Mouse (Mus musculus): ENCODE results near the gene Limd1. TPM values are rescaled to one million over a fixed set of nuclear protein-coding genes. Genes with fewer than 3 reads are reported as not detected.

The Limd1 gene
- total RNA-seq, 2 experiments from 2014 or later, result 31.5 to 41.1 TPM

DNA sequence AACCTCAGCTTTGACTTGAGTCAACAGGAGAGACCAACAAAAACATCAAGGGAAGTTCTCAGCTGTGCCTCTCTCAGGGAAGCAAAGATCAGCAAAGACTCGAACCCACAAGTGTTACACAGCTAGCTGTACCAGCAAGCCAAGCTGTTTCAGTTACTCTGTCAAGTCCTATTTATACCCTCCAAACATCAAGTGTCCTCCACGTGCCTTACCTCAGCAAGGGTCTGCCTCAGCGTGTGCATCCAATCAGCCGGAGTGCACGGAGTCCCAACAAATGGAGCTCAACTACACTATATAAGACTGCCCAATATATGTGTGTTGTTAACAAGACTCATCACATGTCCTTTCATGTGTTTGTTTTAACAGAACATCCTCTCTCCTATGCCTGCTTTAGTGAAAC lies 48.0 kb downstream of the Limd1 start:
- TF ChIP-seq CTCF (IDR thresholded peaks at IDR 0.05), result no peak
- intact Hi-C loops (cut with DNase I), result loop anchor here (10.0 kb wide), 1 partner anchor 162 kb away; the partner anchor contains the start of gene Lars2
- H3K27ac ChIP-seq, result peak overlapping the region; percentile 93
- no peak for DNase-seq
- no peak overlapping the region for H3K4me3 ChIP-seq

DNA sequence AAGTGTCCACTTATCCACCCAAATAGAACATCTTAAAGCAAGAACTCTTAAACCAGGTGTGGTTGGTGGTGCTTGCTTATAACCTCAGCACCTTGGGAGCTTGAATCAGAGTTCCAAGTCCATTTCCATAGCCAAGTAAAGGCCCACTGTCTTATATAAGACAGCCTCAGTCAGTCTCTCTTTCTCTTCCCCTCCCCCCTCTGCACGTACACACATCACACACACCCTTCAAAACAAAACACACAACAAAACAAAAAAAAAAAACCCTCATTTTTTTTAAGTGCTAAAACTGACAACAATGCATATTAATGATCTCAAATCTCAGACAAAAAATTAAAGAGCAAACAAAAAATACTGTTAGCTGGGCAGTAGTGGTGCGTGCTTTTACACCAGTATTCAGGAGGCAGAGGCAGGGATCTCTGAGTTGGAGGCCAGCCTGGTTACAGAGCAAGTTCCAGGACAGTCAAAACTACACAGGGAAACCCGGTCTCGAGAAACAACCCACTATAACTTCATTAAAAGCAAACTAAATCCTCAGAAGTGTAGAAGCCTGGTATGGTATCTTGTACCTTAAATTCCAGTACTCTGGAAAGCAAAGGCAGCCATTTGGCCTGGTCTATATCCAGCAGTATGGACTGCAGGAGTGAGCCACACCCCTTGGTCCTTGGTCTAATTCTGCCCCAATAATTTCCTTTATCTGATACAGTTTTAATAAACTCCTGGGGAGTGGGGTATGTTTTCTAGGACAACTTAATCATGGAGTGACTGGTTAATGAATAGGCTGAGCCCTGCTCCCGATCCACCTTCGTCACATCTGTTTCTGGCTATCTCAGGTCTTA lies 49.8 kb downstream of the Limd1 start:
- intact Hi-C loops (cut with DNase I), result loop anchor here (10.0 kb wide), 1 partner anchor 164 kb away; the partner anchor contains the start of gene Lars2

DNA sequence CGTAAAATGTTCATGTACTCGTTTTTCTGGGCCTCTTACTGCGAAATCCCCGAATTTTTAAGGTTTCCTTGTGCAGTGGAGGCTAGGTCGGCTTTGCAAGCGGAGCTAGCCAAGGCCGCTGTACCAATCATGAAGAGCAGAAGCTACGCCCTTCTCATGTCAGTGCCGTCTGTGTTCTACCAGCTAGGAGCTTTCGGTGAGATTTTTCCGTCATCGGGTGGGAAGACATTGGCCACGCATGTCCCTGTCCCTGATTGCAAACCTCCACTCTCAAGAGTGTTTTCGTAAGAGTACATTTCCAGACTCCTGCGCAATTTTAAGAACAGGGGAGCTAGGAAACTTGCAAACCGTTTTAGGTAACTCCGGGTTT lies 50.4 kb downstream of the Limd1 start:
- H3K27ac ChIP-seq, result peak overlapping the region; percentile 93
- no peak for TF ChIP-seq CTCF (IDR thresholded peaks at IDR 0.05)
- H3K4me3 ChIP-seq, result peak overlapping the region; percentile 98
- intact Hi-C loops (cut with DNase I), result loop anchor here (10.0 kb wide), 1 partner anchor 164 kb away; the partner anchor contains the start of gene Lars2
- peak; percentile 63 for DNase-seq

More for the DNA sequence above, 49.8 kb downstream of the Limd1 start:
- Histone ChIP-seq H3K27ac (peak overlapping the region; percentile 93), H3K4me3 (peak overlapping the region; percentile 98)
- no peak for TF ChIP-seq CTCF (IDR thresholded peaks at IDR 0.05)
- DNase-seq, result no peak

DNA sequence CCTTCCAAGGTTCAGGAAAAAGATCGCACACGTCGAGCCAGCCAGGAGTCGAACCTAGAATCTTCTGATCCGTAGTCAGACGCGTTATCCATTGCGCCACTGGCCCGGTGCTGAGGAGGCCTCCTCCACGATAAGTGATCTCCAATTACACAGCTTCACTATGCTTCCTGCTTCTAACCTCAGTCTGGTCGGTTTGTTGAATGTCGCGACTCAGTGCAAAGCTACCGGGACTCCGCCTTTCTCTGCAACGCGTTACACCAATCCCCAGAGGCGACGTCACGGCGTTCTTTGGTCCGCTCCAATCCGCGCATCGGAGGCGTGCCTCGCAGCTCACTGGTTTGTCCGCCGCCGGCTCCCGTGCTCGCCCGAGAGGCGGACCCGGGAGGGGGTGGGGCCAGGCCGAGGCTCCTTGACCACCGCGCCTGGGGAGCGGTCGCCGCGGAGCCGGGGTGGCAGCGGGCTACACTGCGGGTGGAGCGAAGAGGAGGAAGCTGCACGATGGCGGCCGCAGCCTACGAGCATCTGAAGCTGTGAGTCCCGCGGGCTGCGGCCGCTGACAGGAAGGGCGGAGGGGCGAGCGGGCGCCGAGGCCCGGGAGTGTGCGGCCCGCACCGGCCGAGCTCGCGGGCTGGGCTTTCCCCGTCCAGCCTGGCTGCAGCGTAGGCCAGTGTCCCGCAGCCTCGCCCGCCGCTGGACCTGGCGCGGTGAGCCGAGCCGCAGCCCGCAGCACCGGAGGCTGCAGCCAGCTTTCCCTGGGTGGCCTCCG lies 51.1 kb downstream of the Limd1 start, which contains the start of gene Sacm1l:
Sacm1l (plus strand) TSS at position 368 of the 766 bp plus-strand sequence.
- intact Hi-C loops (cut with DNase I), result loop anchor here (10.0 kb wide), 1 partner anchor 165 kb away; the partner anchor contains the start of gene Lars2
- H3K4me3 ChIP-seq, result peak within 1 kb of the TSS; percentile 98
- H3K27ac ChIP-seq, result peak within 1 kb of the TSS; percentile 93
- peak; percentile 100 for DNase-seq
- no peak for TF ChIP-seq CTCF (IDR thresholded peaks at IDR 0.05)

DNA sequence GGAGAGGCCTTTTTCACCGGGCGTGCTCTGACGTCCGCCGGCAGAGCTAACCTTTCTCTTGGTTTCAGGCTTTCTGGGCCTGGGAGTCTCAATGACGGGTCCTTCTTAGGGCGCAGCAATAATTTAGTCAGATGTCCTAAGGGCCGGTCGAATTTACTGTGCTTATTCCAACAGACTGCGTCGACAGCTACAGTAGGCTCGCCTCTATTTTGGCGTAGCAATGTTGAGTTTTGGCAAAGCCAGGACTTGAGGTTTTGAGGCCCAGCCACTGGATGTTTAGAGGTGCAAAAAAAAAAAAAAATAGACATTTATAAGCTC lies 51.6 kb downstream of the Limd1 start:
- Histone ChIP-seq H3K27ac (peak overlapping the region; percentile 93), H3K4me3 (peak overlapping the region; percentile 98)
- TF ChIP-seq CTCF (IDR thresholded peaks at IDR 0.05), result no peak
- intact Hi-C loops (cut with DNase I), result no loop called here
- DNase-seq, result no peak

DNA sequence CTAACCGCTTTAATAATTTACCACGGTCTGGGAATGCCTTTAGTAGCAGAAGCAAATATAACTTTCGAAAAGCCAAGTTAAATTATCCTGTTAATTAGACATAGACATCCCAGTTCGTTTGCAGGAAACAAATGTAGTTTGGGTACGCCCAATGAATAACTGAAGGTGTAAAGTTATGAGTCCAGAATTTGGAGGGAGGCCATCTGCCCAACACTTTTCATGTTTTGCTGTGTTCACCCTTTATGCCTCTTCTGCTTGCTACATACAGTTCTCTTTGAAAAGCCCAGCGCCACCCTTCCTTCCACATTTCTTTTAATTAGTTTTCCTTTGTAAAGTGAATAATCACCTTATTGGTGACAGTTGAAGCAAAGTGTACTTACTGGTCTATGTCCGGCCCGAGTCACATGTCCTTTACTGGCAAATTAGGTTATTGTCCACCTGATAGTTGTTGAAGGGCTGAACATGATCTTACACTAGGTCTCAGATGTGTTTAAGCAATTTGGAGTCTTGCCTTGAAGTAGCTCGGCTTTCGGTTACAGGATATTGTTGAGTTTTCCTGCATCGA lies 52.1 kb downstream of the Limd1 start:
- intact Hi-C loops (cut with DNase I), result no loop called here
- DNase-seq, result no peak
- Histone ChIP-seq H3K27ac (peak overlapping the region; percentile 93), H3K4me3 (peak overlapping the region; percentile 98)
- no peak for TF ChIP-seq CTCF (IDR thresholded peaks at IDR 0.05)

DNA sequence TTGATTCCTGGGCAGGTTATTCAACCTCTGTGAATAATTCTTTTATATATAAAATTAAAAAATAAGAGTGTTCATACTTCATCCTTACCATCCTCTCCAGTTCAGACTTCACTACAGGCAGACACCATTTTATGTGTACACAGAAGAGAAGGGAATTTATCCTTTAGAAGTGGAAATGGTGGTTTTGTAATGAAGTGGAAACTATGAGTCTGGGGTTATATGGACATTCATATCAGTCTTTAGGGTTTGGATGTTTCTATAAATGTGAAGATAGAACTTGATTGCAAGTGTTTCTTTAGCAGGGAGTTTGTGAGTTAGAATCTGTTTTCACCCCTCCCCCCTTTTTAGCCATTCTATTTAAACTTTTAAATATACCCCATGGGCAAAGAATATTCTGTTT lies 52.7 kb downstream of the Limd1 start:
- DNase-seq, result no peak
- Histone ChIP-seq H3K4me3 (peak overlapping the region; percentile 98), H3K27ac (peak overlapping the region; percentile 93)
- intact Hi-C loops (cut with DNase I), result no loop called here
- TF ChIP-seq CTCF (IDR thresholded peaks at IDR 0.05), result no peak

DNA sequence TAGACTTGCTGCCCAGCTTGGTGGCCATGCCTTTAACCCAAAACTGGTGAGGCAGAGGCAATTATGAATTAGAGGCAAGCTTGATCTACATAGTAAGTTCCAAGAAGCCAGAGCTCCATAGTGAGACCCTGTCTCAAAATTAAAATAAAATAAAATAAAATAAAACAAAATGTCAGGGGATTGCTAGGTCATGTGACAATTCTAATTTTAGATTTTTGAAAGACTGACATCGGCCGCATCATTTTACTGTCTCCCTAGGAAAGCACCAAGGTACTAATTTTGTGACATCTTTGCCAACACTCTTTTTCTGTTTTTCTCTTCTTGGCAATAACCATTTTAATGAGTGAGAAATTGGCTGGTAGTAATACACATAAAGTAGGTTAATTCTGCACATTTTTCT lies 58.1 kb downstream of the Limd1 start:
- intact Hi-C loops (cut with DNase I), result no loop called here
- Histone ChIP-seq H3K27ac (peak overlapping the region; percentile 78), H3K4me3 (no peak overlapping the region)
- TF ChIP-seq CTCF (IDR thresholded peaks at IDR 0.05), result no peak
- no peak for DNase-seq

DNA sequence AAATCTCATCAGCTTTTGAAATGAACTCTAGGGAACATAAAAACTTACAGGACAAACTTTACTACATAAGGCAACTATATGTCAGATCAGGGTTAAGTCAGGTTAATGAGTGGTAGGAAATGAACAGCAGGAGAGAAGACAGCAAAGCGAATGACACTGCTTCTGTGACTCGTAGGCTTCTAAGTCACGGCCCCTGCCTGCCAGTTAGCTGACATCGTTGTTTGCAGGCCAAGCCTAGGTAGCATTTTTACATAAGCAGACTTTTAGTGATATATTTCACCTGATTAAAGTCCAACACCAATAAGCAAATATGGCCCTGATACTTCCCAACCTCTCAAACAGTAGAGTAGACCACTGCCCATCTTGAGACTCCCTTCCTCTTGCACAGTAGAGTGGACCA lies 59.7 kb downstream of the Limd1 start:
- intact Hi-C loops (cut with DNase I), result no loop called here
- H3K4me3 ChIP-seq, result no peak overlapping the region
- peak overlapping the region; percentile 60 for H3K27ac ChIP-seq
- no peak for TF ChIP-seq CTCF (IDR thresholded peaks at IDR 0.05)
- no peak for DNase-seq

DNA sequence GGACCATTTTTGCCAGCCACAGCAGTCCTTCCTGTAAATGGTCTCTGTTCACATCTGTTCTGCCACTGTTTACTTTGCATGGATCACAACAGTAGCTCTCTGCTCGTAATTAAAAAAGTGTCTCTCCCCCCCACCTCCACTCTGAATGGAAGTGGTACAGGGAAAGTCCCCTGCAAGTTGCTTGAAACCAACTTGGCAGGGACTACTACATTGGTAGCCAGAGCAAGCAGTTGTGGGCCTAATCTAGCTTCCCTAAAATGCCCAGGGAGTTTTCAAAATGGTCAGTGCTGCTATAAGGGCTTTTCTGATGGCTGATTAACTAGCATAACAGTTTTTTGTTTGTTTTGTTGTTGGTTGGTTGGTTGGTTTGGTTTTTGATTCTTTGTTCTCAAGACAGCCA lies 60.6 kb downstream of the Limd1 start:
- no peak for TF ChIP-seq CTCF (IDR thresholded peaks at IDR 0.05)
- intact Hi-C loops (cut with DNase I), result no loop called here
- DNase-seq, result no peak
- Histone ChIP-seq H3K4me3 (no peak overlapping the region), H3K27ac (peak overlapping the region; percentile 60)

DNA sequence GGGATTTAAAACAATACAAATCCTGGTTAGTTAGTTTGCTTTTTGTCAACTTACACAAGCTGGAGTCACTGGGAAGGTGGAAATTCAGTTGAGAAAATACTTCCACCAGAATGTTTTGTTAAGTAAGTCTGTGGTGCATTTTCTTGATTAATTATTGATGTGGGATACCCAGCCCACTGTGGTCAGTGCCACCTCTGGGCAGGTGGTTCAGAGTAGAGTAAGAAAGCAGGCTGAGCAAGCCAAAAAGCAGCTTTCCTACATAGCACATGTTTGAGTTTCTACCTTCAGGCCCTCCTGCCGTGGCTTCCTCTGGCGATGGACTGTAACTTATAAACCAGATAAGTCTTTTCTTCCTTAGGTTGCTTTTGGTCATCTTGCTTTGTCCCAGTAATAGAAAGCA lies 61.3 kb downstream of the Limd1 start:
- Histone ChIP-seq H3K27ac (peak overlapping the region; percentile 60; the same call in 1 of the 2 replicates), H3K4me3 (no peak overlapping the region)
- intact Hi-C loops (cut with DNase I), result no loop called here
- DNase-seq, result no peak
- no peak for TF ChIP-seq CTCF (IDR thresholded peaks at IDR 0.05)

DNA sequence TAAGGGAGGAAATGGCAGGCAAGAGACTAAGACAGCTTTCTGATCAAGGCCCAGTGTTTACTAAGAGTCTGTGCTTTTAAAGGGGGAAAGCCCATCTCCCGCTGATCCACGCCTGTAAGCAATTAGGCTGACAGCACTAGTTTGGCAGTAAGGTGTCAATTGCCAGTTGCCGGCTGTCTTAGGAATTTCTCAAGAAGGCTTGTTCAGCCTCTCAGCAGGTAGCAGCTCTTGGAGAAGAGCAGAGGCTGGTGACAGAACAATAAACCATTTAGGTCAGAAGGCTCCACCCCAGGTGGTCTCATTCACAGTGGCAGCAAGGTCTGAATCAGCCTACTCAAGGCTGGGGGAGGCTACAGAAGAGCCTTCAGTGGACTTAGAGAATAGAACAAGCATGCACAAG lies 76.1 kb downstream of the Limd1 start:
- no peak overlapping the region for H3K4me3 ChIP-seq
- intact Hi-C loops (cut with DNase I), result no loop called here
- TF ChIP-seq CTCF (IDR thresholded peaks at IDR 0.05), result no peak
- no peak overlapping the region for H3K27ac ChIP-seq
- DNase-seq, result no peak

Other genes starting within 250 kb of the Limd1 start
- gene Tmem158, start 217.9 kb upstream of the Limd1 start, total RNA-seq (2021), result 1 to 10 TPM in 1 of 2 experiments, under 1 TPM in 1; 0.23 to 1.1 TPM
- gene Lars2, start 111.8 kb upstream of the Limd1 start, total RNA-seq (2021), result 10 to 100 TPM; 22.9 to 24.3 TPM
- 10 to 100 TPM; 19.8 to 22.9 TPM for gene Sacm1l, start 51.1 kb downstream of the Limd1 start, total RNA-seq (2021)
- gene Slc6a20b, start 153.9 kb downstream of the Limd1 start, total RNA-seq (2021), result not detected
- not detected for gene Ccr9, start 199.7 kb downstream of the Limd1 start, total RNA-seq (2021)
- gene Slc6a20a, start 200.2 kb downstream of the Limd1 start, total RNA-seq (2021), result not detected
- 10 to 100 TPM; 18.4 to 20.5 TPM for gene Lztfl1, start 239.0 kb downstream of the Limd1 start, total RNA-seq (2021)

All from gastrocnemius, adult 2 months (tissue).